Mouse (Mus musculus) liver, postnatal 0 days (tissue): ENCODE results near the gene Sptbn4. TPM values are rescaled to one million over a fixed set of nuclear protein-coding genes. Genes with fewer than 3 reads are reported as not detected.

Experiments
- ATAC-seq: fragments of 200-750 bp; cut with Nextera tagmentation; 2 replicates; pipeline ENCODE4 v1.8.0; 2017; ENCODE audit warnings: mild to moderate bottlenecking, moderate library complexity
- DNase-seq: peaks from one replicate; pipeline ENCODE4 v3.0.0-alpha.2; 2016
- H3K27ac ChIP-seq: fragments of 300-500 bp; sonication (generic); 2 replicates; pipeline ENCODE4 v1.5.1; 2014; ENCODE audit warnings: antibody characterized with exemption, moderate library complexity, mild to moderate bottlenecking, low read depth
- H3K27me3 ChIP-seq: fragments of 300-500 bp; sonication (generic); 2 replicates; pipeline ENCODE4 v1.6.1; 2014; ENCODE audit warnings: low read length, control low read depth, mixed read lengths; ENCODE audit not compliant: insufficient read depth
- H3K36me3 ChIP-seq: fragments of 300-500 bp; sonication (generic); replicated peaks from 2 replicates; pipeline ENCODE4 v1.6.1; 2014; ENCODE audit warnings: mild to moderate bottlenecking, control low read depth, low read length, moderate library complexity, mixed read lengths; ENCODE audit not compliant: insufficient read depth
- H3K4me1 ChIP-seq: fragments of 300-500 bp; sonication (generic); 2 replicates; pipeline ENCODE4 v1.6.1; 2014; ENCODE audit warnings: antibody characterized with exemption, mild to moderate bottlenecking, control low read depth; ENCODE audit not compliant: insufficient read depth
- H3K4me2 ChIP-seq: fragments of 300-500 bp; sonication (generic); 2 replicates; pipeline ENCODE4 v1.6.1; 2014; ENCODE audit warnings: low read depth, mild to moderate bottlenecking, low read length, moderate library complexity, mixed read lengths
- H3K4me3 ChIP-seq: fragments of 300-500 bp; sonication (generic); 2 replicates; pipeline ENCODE4 v1.5.1; 2014; ENCODE audit warnings: low read depth, low read length
- H3K9ac ChIP-seq: fragments of 300-500 bp; sonication (generic); replicated peaks from 2 replicates; pipeline ENCODE4 v1.6.1; 2014; ENCODE audit warnings: mild to moderate bottlenecking, moderate library complexity
- H3K9me3 ChIP-seq: fragments of 300-500 bp; sonication (generic); 2 replicates; pipeline ENCODE4 v1.6.1; 2016; ENCODE audit warnings: mild to moderate bottlenecking, control low read depth, low read length, mixed read lengths
- CTCF ChIP-seq: sonication (generic); IDR thresholded peaks from 2 replicates; pipeline ENCODE4 v1.5.1; 2016; ENCODE audit warnings: antibody characterized with exemption, low read depth
- EP300 ChIP-seq: IDR thresholded peaks from 2 replicates; pipeline ENCODE4 v1.6.1; 2016; ENCODE audit warnings: antibody characterized with exemption, low read depth, mild to moderate bottlenecking
- WGBS: fragments of 180-500 bp; shearing (Covaris S2); extraction: QIAGEN DNeasy Blood & Tissue Kit; methylation state at CpG from one replicate; pipeline ENCODE4 v1.1.7; 2014; ENCODE audit not compliant: insufficient replicate concordance; 5-methylcytosine and 5-hydroxymethylcytosine counted together
- polyA plus RNA-seq: library from polyadenylated mRNA; unstranded; fragments of >200 nt; fragmentation: Nextera tagmentation; extraction: Ambion mirVana; gene quantifications from 2 replicates; pipeline ENCODE4 v1.2.1, GENCODE M21; 2015

Gene Sptbn4
- polyA plus RNA-seq, 1 experiment from 2014 or later = 0.02 TPM

DNA sequence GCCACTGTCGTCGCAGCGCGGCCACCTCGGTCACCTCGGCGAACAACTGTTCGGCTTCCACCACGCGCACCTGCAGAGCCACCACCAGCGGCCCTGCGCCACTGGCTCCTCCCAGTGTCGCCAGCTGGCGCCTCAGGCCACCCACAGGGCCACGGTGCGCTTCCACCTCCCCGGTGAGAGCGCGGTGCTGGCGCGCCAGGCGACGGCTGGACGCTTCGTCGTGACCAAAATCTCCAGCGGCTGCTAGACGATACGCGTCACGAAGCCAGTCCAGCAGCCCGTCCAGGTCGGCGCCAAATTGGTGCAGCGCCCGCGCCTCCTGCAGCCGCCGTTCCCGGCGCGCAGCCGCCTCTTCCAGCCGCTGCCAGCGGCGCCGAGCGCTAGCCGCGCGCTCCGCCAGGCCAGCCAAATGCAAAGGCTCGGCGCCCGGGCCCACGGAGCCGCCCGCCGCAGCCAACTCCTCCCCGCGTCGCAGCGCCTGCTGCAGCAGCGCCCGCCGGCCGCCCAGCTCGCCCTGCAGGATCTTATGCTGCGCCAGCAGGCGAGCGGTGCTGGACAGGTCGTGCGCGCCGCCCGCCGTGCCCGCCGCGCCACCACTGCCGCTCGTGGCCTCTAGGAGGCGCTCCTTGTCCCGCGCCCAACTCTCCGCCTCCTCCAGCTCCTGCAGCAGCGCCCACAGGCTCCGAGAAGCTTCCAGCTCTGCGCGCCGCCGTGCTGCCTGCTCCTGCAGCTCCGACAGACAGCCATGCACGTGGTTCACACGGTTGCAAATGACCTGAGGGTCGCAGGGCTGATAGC is 38.9 kb downstream of the Sptbn4 start:
- Histone ChIP-seq H3K4me3 (peak overlapping the region; percentile 42), H3K9ac (peak overlapping the region; percentile 11; the same call in 1 of the 2 replicates), H3K27me3 (peaks cover 65% of the 10 kb centered on the region), H3K9me3 (no peaks in the 10 kb centered on the region), H3K4me2 (peak overlapping the region; percentile 64), H3K4me1 (peaks cover 8% of the 10 kb centered on the region), H3K27ac (no peak overlapping the region), H3K36me3 (no peaks in the 10 kb centered on the region)
- ATAC-seq (peak; percentile 65), DNase-seq (peak; percentile 76)
- TF ChIP-seq EP300 = no peak
- peak; percentile 77 for TF ChIP-seq CTCF
- WGBS = 2% methylated on average over 85 of the region's 96 CpGs

DNA sequence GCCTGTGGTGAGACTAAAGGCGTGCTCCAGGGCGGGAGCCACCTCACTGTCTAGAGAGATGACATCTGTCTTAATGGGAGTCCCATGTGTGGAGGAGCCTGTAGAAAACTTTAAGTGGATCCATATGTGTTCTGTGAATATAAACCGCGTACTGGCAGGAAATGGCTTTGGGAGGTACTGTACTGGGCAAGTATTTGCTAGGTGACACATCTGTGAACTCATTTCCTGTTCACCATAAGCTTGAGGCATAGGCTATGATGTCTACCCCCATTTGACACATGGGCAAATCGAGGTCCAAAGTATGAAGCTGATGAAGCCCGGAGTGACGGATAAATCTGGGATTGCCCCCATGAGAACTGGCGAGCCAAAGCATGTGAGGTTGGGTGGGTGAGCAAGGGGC is 39.7 kb downstream of the Sptbn4 start:
- H3K9me3 ChIP-seq = no peaks in the 10 kb centered on the region
- TF ChIP-seq CTCF = no peak
- no peak for TF ChIP-seq EP300
- WGBS = 50% methylated on average over 8 of the region's 8 CpGs

DNA sequence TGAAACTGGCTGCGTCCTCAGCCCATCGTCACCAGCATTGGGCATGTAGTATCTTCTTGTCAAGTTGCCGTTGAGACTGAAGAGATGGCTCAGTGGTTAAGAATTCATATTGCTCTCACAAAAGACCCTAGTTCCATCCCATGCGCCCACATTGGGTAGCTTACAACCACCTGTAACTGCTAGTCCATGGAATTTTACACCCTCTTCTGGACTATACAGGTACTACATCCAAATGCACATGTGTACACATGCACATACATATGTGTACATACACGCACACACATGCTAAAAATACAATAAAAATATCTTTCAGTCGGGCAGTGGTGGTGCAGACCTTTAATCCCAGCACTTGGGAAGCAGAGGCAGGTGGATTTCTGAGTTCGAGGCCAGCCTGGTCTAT is 41.0 kb downstream of the Sptbn4 start:
- H3K9me3 ChIP-seq = no peaks in the 10 kb centered on the region
- ATAC-seq (no peak), DNase-seq (no peak)
- WGBS = 74% methylated on average over 7 of the region's 7 CpGs
- no peak overlapping the region for H3K4me3 ChIP-seq
- TF ChIP-seq EP300 (no peak), CTCF (peak; percentile 53)
- H3K27me3 ChIP-seq = peaks cover 78% of the 10 kb centered on the region
- H3K4me2 ChIP-seq = no peak overlapping the region
- peaks cover 8% of the 10 kb centered on the region for H3K4me1 ChIP-seq
- H3K27ac ChIP-seq = no peak overlapping the region
- no peaks in the 10 kb centered on the region for H3K36me3 ChIP-seq
- H3K9ac ChIP-seq = no peak overlapping the region

More for the DNA sequence above, 39.7 kb downstream of the Sptbn4 start:
- Histone ChIP-seq H3K4me1 (peaks cover 8% of the 10 kb centered on the region), H3K36me3 (no peaks in the 10 kb centered on the region), H3K27me3 (peaks cover 73% of the 10 kb centered on the region), H3K9ac (no peak overlapping the region), H3K4me2 (no peak overlapping the region), H3K4me3 (no peak overlapping the region), H3K27ac (no peak overlapping the region)
- DNase-seq = no peak
- no peak for ATAC-seq

DNA sequence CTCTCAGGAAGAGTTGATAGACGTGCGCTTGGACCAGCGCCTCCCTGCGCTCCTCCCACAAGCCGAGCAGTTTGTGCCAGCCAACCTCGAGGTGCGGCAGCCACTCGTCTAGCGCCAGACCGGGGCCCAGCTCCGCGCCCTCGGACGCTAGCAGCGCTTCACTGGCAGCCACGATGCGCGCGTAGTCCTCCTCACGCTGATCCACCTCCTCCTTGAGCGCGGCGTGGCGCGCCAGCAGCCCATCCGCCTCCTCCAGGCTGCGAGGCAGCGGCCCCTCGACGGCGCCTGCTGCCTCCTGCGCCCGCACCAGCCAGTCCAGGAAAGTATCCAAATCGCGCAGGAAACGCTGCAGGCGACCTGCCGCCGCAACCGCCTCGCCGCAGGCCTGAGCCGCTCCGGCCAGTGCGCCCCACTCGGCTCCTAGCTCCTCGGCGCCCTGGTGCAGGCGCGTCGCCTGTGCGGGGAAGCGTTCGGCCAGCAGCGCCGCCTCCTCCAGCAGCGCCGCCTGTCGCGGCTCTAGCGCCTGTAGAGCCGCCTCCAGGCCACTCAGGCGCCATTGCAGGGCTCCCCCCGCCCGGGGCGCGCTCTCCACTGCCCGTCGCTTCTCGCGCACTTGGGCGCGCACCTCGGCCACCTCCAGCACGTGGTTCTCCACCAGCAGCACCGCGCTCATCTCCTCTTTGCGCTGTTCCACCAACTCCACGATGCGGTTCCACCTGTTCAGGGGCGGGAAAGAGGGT is 43.1 kb downstream of the Sptbn4 start:
- Histone ChIP-seq H3K9ac (no peak overlapping the region), H3K4me3 (no peak overlapping the region), H3K9me3 (no peaks in the 10 kb centered on the region), H3K4me1 (peaks cover 8% of the 10 kb centered on the region), H3K27me3 (peaks cover 72% of the 10 kb centered on the region), H3K36me3 (no peaks in the 10 kb centered on the region), H3K4me2 (no peak overlapping the region), H3K27ac (no peak overlapping the region)
- TF ChIP-seq EP300 = no peak
- TF ChIP-seq CTCF = no peak
- DNase-seq (no peak), ATAC-seq (no peak)
- WGBS = 10% methylated on average over 62 of the region's 81 CpGs

DNA sequence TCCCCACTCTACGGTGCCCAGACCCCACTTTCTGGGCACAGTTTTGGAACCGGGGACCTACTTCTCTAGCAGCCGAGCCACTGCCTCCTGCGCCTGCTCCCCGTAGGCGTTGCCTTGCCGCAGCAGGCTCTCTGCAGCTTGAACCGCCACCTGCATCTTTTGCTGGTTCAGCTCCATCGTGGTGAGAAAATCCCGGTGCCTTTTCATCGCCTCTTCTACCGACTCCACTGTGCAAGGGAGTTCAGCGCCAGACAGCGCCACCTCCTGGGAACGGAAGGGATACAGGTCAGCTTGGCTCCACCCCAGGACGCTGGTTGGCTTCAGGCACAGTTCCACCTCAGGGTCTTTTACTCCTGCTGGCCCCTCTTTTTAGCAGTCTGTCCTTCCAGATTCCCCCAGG is 44.8 kb downstream of the Sptbn4 start:
- ATAC-seq (no peak), DNase-seq (peak; percentile 74)
- no peak overlapping the region for H3K4me3 ChIP-seq
- H3K27me3 ChIP-seq = peaks cover 68% of the 10 kb centered on the region
- no peaks in the 10 kb centered on the region for H3K4me1 ChIP-seq
- H3K9me3 ChIP-seq = no peaks in the 10 kb centered on the region
- H3K27ac ChIP-seq = no peak overlapping the region
- no peak overlapping the region for H3K4me2 ChIP-seq
- WGBS = 10% methylated on average over 16 of the region's 16 CpGs
- H3K9ac ChIP-seq = no peak overlapping the region
- H3K36me3 ChIP-seq = no peaks in the 10 kb centered on the region
- TF ChIP-seq CTCF (peak; percentile 82), EP300 (no peak)

DNA sequence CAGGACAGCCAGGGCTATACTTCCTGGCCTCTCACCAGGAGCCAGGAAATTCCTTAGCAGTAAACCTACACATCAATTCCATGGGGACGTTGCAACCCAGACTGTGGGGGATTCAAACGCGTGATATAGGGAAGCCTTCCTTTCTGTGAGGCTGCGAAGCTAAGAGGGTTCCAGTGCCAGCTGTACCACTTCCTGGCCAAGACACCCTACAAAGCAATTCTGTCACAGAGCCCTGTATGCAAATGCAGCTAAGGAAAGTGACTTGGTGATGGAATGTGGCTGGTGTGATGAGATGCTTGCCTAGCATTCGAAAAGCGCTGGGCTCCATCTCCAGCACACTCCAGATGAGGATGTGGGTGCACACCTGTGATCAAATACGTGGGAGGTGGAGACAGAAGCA is 46.9 kb downstream of the Sptbn4 start:
- H3K27me3 ChIP-seq = peaks cover 68% of the 10 kb centered on the region
- no peak for TF ChIP-seq CTCF
- no peak for TF ChIP-seq EP300
- no peak overlapping the region for H3K27ac ChIP-seq
- H3K4me3 ChIP-seq = no peak overlapping the region
- H3K4me2 ChIP-seq = no peak overlapping the region
- H3K9me3 ChIP-seq = no peaks in the 10 kb centered on the region
- H3K4me1 ChIP-seq = peaks cover 5% of the 10 kb centered on the region; the same call in 1 of the 2 replicates
- DNase-seq (no peak), ATAC-seq (no peak)
- H3K36me3 ChIP-seq = no peaks in the 10 kb centered on the region
- no peak overlapping the region for H3K9ac ChIP-seq
- WGBS = 68% methylated on average over 7 of the region's 7 CpGs
